Mouse (Mus musculus) inflammation-experienced regulatory T-cells, adult 6 months (primary cell): ENCODE results near the gene Iqsec1. TPM values are rescaled to one million over a fixed set of nuclear protein-coding genes. Genes with fewer than 3 reads are reported as not detected.
A peak's percentile ranks its signal among the peaks of the same experiment; 100 is the strongest.

ENCODE experiments used
- ATAC-seq: one replicate; pipeline ENCODE4 v1.8.0; 2017
- polyA plus RNA-seq, 3 experiments: library from polyadenylated mRNA; unstranded; fragments of 100-300 nt; shearing (Covaris generic); gene quantifications; one replicate each; pipeline ENCODE4 v1.2.1; 2017

The Iqsec1 gene
- polyA plus RNA-seq, 3 experiments from 2014 or later = 9.8 to 12.2 (median 10.0) TPM

- no peak for ATAC-seq
These were observed 176.4 kb downstream of the Iqsec1 start for GRCm38 (mm10) chr6:90812072-90812471.

- ATAC-seq = no peak
These were observed 177.9 kb downstream of the Iqsec1 start for GRCm38 (mm10) chr6:90810576-90810975.

GRCm38 (mm10) chr6:90809960-90810362 is 178.5 kb downstream of the Iqsec1 start:
- peak; percentile 89 for ATAC-seq

- ATAC-seq = no peak
These were observed 179.2 kb downstream of the Iqsec1 start for GRCm38 (mm10) chr6:90809077-90809840.

- no peak for ATAC-seq
These were observed 179.9 kb downstream of the Iqsec1 start for GRCm38 (mm10) chr6:90808544-90808943.

GRCm38 (mm10) chr6:90808134-90808533 is 180.4 kb downstream of the Iqsec1 start:
- no peak for ATAC-seq

- peak; percentile 75 for ATAC-seq
These were observed 180.9 kb downstream of the Iqsec1 start for GRCm38 (mm10) chr6:90807581-90807980.

- ATAC-seq = no peak
These were observed 181.7 kb downstream of the Iqsec1 start for GRCm38 (mm10) chr6:90806743-90807142.

GRCm38 (mm10) chr6:90805101-90805500 is 183.4 kb downstream of the Iqsec1 start:
- no peak for ATAC-seq

- ATAC-seq = no peak
These were observed 183.8 kb downstream of the Iqsec1 start for GRCm38 (mm10) chr6:90804646-90805045.

GRCm38 (mm10) chr6:90802604-90803003 is 185.9 kb downstream of the Iqsec1 start:
- ATAC-seq = no peak

GRCm38 (mm10) chr6:90802058-90802457 is 186.4 kb downstream of the Iqsec1 start:
- no peak for ATAC-seq

- ATAC-seq = no peak
These were observed 187.7 kb downstream of the Iqsec1 start for GRCm38 (mm10) chr6:90800825-90801224.

GRCm38 (mm10) chr6:90799116-90799515 is 189.4 kb downstream of the Iqsec1 start:
- ATAC-seq = no peak

GRCm38 (mm10) chr6:90798201-90798600 is 190.3 kb downstream of the Iqsec1 start:
- ATAC-seq = no peak

GRCm38 (mm10) chr6:90796902-90797596 is 191.4 kb downstream of the Iqsec1 start:
- no peak for ATAC-seq

GRCm38 (mm10) chr6:90790901-90791300 is 197.6 kb downstream of the Iqsec1 start:
- ATAC-seq = no peak

- ATAC-seq = no peak
These were observed 199.0 kb downstream of the Iqsec1 start for GRCm38 (mm10) chr6:90789520-90789919.

GRCm38 (mm10) chr6:90787587-90787986 is 200.9 kb downstream of the Iqsec1 start:
- ATAC-seq = no peak

GRCm38 (mm10) chr6:90787036-90787435 is 201.4 kb downstream of the Iqsec1 start:
- ATAC-seq = no peak

GRCm38 (mm10) chr6:90786589-90786988 is 201.9 kb downstream of the Iqsec1 start:
- no peak for ATAC-seq

GRCm38 (mm10) chr6:90783945-90784344 is 204.5 kb downstream of the Iqsec1 start:
- ATAC-seq = no peak

- no peak for ATAC-seq
These were observed 205.3 kb downstream of the Iqsec1 start for GRCm38 (mm10) chr6:90783176-90783575.
